Mouse (Mus musculus) ovary, postnatal 14 days (tissue): ENCODE data around the gene Cul5.

Experiments
- DNase-seq: peaks from one replicate; pipeline ENCODE4 v3.0.0; 2022; ENCODE audit warnings: low spot score

The Cul5 gene

GRCm38 (mm10) chr9:53607192-53607591, 62.6 kb downstream of the Cul5 start:
- no peak for DNase-seq

DNA sequence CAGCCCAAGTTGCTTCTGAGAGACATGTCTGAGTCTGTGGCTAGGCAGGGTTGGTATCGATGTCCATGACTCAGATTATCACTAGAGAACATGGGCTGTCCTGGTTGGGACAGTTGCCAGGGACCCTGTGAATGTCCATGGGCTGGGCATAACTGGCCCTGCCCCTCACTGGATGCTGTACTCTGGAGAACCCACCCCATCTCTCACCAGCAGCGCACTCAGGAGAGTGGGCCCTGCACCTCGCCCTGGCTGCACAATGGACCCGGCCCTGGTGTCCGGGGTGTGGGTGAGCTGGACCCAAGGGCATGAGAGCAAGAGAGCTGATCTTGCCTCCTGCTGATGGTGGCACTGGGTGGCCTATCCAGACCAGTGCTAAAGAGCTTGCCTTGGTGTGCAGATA, 64.9 kb downstream of the Cul5 start:
- DNase-seq = no peak

GRCm38 (mm10) chr9:53603849-53604248, 66.0 kb downstream of the Cul5 start:
- no peak for DNase-seq

- DNase-seq = no peak
Measured at GRCm38 (mm10) chr9:53603384-53603783, 66.4 kb downstream of the Cul5 start.

DNA sequence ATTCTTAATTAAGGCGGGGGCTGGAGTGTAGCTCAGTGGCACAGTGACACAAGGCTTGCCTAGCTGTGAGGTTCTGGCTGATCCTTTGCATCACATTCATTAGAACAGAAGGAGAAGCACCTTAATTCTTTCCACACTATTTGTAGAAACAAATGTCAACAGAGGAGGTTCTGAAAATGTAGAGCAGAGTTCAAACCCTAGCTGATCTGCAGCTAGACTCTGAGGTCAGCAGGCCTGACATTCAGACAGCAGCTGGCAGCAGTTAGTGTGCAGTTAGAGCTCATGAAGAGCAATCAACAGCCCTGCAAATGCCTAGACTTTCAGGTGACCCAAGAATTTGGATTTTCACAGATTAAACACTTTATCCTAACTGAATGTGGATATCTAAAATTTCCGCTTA, 68.3 kb downstream of the Cul5 start:
- no peak for DNase-seq

DNA sequence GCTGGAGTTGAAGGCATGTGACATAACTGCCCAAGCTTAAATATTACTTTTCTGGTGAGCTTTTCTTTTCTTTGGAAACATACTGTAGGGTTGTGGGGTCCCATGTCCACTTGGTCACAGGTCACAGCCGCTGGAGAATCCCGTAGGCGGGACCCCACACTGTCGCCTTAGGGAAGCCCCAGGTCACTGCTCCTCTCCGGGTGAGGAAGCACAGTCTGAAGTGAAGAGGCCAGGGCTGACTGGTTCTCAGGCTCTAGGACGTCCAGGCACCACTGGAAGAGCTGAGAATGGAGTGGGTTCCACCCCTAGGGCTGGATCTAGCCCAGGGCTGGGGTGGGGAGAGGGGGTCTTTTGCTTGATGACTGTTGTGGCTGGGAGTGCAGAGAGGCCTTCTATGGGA, 71.2 kb downstream of the Cul5 start:
- no peak for DNase-seq

DNA sequence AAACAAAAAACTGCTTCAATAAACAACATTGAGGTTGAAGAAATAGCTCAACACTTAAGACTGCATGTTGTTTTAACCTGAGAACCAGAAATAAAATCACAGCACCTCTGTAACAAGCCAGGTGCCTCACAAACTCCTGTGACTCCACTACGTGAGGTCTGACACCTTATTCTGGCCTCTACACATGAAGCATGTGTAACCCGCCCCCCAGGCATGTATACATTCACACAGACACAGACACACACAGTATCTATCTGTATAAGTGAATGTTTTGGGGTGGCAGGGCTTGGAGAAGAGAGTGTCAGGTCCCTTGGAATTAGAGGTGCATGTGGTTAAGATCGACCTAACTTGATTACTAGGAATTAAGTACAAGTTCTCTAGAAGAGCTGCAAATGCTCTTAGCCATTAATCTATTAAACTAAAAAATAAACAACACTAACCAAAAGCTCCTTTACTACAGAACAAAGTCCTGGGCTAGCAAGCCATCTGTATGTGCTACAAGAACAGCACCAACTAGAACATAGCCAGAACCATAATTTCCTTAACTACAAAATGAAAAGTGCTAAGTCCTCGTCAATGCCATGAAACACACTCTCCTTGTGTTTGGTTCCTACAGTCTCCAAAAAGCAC, 72.7 kb downstream of the Cul5 start:
- DNase-seq = no peak

DNA sequence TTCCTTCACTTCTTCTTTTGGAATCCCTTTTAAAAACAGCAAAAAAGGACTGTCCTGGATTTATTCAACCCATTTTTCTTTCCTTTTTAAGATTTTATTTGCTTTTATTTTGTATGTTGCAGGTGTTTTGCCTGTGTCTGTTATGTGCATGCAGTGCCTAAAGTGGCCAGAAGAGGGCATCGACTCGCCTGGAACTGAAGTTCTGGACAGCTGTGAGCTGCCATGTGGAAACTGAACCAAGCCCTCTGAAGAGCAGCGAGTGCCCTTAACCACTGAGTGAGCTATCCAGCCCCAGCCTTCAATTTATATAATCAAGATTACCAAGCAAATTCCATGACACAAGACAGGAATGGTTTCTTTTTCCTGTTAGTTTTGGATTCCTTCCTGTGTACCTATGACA, 75.0 kb downstream of the Cul5 start:
- DNase-seq = peak; percentile 65

- no peak for DNase-seq
Measured at GRCm38 (mm10) chr9:53581870-53582269, 87.9 kb downstream of the Cul5 start.

GRCm38 (mm10) chr9:53575721-53576120, 94.1 kb downstream of the Cul5 start:
- no peak for DNase-seq

DNA sequence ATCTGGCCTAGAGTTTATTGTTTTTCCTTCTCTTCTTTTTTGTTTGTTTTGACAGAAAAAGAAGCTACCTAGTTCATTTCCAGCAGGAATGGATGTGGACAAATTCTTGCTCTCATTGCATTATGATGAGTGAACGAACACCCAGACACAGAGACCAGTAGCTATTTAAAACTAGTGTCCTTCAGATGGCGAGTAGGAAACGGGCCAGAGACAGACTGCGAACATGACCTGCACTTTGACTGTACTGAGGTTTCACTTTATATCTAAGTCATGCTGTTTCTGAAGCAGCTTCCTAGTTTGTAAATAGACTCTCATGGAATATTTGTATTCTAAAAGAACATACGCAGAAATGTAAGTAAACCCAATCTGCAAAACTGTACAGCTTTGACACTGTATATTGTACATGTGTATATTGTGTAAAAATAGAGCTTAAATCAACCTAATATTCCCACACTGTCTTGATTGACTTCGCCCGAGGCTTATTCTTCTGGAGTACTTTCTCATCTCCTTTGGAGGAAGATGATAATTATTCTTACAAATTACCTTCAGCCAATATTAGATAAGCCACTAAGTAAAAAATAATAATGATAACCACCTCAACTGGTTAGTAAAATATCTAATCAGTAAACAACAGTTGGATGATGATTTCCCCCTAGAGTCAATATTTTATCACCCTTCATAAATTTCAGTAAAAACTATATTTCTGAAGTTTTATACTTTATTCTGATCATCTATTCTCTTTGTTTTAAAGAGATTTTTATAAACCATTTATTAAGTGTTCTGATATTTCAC, 97.1 kb downstream of the Cul5 start:
- DNase-seq = no peak

DNA sequence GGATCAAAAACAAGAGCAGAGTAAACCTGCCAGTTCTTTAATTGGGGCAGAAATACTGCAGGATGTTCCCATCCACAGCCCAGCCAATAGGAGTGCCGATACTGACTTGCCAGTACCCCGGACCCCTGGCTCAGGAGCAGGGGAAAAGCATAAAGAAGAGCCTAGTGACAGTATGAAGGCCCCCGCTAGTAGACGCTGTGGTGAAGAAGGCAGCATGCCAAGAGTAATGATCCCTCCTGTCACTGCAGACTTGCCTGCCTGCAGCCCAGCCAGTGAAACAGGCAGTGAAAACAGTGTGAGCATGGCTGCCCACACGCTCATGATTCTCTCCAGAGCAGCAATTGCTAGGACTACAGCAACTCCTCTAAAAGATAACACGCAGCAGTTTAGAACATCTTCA, 99.2 kb downstream of the Cul5 start:
- no peak for DNase-seq
